Mouse (Mus musculus) MEL (cell line): ENCODE results near the gene Dok4. TPM values are rescaled to one million over a fixed set of nuclear protein-coding genes. Genes with fewer than 3 reads are reported as not detected.

ENCODE experiments used
- CHD2 ChIP-seq: IDR thresholded peaks from 2 replicates; pipeline ENCODE4 v1.6.1; 2011; ENCODE audit warnings: low read length, improper control_type of control experiment
- E2F4 ChIP-seq: IDR thresholded peaks from 2 replicates; pipeline ENCODE4 v1.6.1; 2011; ENCODE audit warnings: low read depth, low read length, improper control_type of control experiment, borderline replicate concordance
- EP300 ChIP-seq, 2 experiments: IDR thresholded peaks; 2 replicates each; pipeline ENCODE4 v1.6.1; 2011; ENCODE audit warnings: improper control_type of control experiment in 2 of 2, low read length in 2 of 2, low read depth in 1 of 2, mild to moderate bottlenecking in 1 of 2
- JUND ChIP-seq: IDR thresholded peaks from 2 replicates; pipeline ENCODE4 v1.6.1; 2011; ENCODE audit warnings: low read depth, mild to moderate bottlenecking, improper control_type of control experiment, low read length
- MAZ ChIP-seq: IDR thresholded peaks from 2 replicates; pipeline ENCODE4 v1.6.1; 2012; ENCODE audit warnings: low read depth, mild to moderate bottlenecking, inconsistent platforms, low read length, improper control_type of control experiment
- NELFE ChIP-seq: IDR thresholded peaks from 2 replicates; pipeline ENCODE4 v1.6.1; 2011; ENCODE audit warnings: low read depth, low read length, improper control_type of control experiment
- NRF1 ChIP-seq: IDR thresholded peaks from 2 replicates; pipeline ENCODE4 v1.6.1; 2014; ENCODE audit warnings: low read depth, mild to moderate bottlenecking, inconsistent platforms, low read length, improper control_type of control experiment, moderate library complexity; ENCODE audit not compliant: poor library complexity, insufficient read depth, severe bottlenecking
- POLR2AphosphoS2 ChIP-seq: IDR thresholded peaks from 2 replicates; pipeline ENCODE4 v1.6.1; 2011; ENCODE audit warnings: low read length, improper control_type of control experiment
- SMC3 ChIP-seq: IDR thresholded peaks from 2 replicates; pipeline ENCODE4 v1.6.1; 2011; ENCODE audit warnings: low read depth, low read length, improper control_type of control experiment
- ZC3H11A ChIP-seq: IDR thresholded peaks from 2 replicates; pipeline ENCODE4 v1.6.1; 2012; ENCODE audit warnings: low read depth, mild to moderate bottlenecking, inconsistent platforms, low read length, improper control_type of control experiment
- polyA plus RNA-seq, 2 experiments: library from polyadenylated mRNA; stranded (reverse) in 1 of 2; unstranded in 1 of 2; fragments of >175 nt in 1 of 2; fragments of >200 nt in 1 of 2; gene quantifications; 2 replicates each; pipeline versions ENCODE4 v1.2.1 to v1.2.4; 2012; ENCODE audit warnings: low replicate concordance in 2 of 2, low read depth in 1 of 2; ENCODE audit not compliant: insufficient read length in 2 of 2, insufficient read depth in 1 of 2, missing spikeins in 1 of 2
- total RNA-seq: library from RNA; depleted of rRNA; stranded (reverse); fragments of 300-350 nt; gene quantifications from 2 replicates; pipeline ENCODE4 v1.2.3, GENCODE M21; 2012; rRNA removed

Gene Dok4
- total and polyA plus RNA-seq, 3 experiments, result 1.5 to 3.2 TPM; not detected in 1

GRCm38 (mm10) chr8:94814556-94814955 lies 61.6 kb downstream of the Dok4 start (continued):
- TF ChIP-seq NELFE, result no peak
- TF ChIP-seq JUND, result no peak
- no peak for TF ChIP-seq POLR2AphosphoS2
- TF ChIP-seq MAZ, result no peak
- TF ChIP-seq NRF1, result no peak
- TF ChIP-seq CHD2, result no peak
- TF ChIP-seq ZC3H11A, result no peak
- no peak for TF ChIP-seq EP300 (IDR thresholded peaks at IDR 0.05; ENCODE audit: low read depth in 1 of 2, low read length in 2 of 2)
- peak; percentile 61 for TF ChIP-seq SMC3
- TF ChIP-seq E2F4, result no peak

Other genes starting within 250 kb of the Dok4 start
- 43.8 and 46.7 TPM in 2 replicates for gene Arl2bp, start 209.7 kb downstream of the Dok4 start, total RNA-seq
- gene Arl2bp, start 209.7 kb downstream of the Dok4 start, polyA plus RNA-seq, result 100 to 1,000 TPM in 1 of 2 experiments, 10 to 100 TPM in 1; 96.1 to 515 TPM
- not detected in 2 replicates for gene Pllp, start 180.1 kb downstream of the Dok4 start, total RNA-seq
- gene Pllp, start 180.1 kb downstream of the Dok4 start, polyA plus RNA-seq, result under 1 TPM in 1 of 2 experiments, not detected in 1; 0.06 TPM
- not detected in 2 replicates for gene Ccl22, start 130.7 kb downstream of the Dok4 start, total RNA-seq
- under 1 TPM in 1 of 2 experiments, not detected in 1; 0.06 TPM for gene Ccl22, start 130.7 kb downstream of the Dok4 start, polyA plus RNA-seq
- not detected in 2 replicates for gene Cx3cl1, start 104.3 kb downstream of the Dok4 start, total RNA-seq
- gene Cx3cl1, start 104.3 kb downstream of the Dok4 start, polyA plus RNA-seq, result not detected
- gene Ccl17, start 65.9 kb downstream of the Dok4 start, total RNA-seq, result 1.2 TPM in 1 of 2 replicates, not detected in the other
- under 1 TPM in 1 of 2 experiments, not detected in 1; 0.43 TPM for gene Ccl17, start 65.9 kb downstream of the Dok4 start, polyA plus RNA-seq
- 84.6 and 91.9 TPM in 2 replicates for gene Coq9, start 38.0 kb downstream of the Dok4 start, total RNA-seq
- 100 to 1,000 TPM in 1 of 2 experiments, not detected in 1; 169 TPM for gene Coq9, start 38.0 kb downstream of the Dok4 start, polyA plus RNA-seq
- 102 and 122 TPM in 2 replicates for gene Ciapin1, start 38.0 kb downstream of the Dok4 start, total RNA-seq
- gene Ciapin1, start 38.0 kb downstream of the Dok4 start, polyA plus RNA-seq, result 100 to 1,000 TPM in 1 of 2 experiments, not detected in 1; 263 TPM
- gene Polr2c, start 18.9 kb downstream of the Dok4 start, total RNA-seq, result 92.0 and 92.5 TPM in 2 replicates
- gene Polr2c, start 18.9 kb downstream of the Dok4 start, polyA plus RNA-seq, result 100 to 1,000 TPM; 151 to 181 TPM
- gene Ccdc102a, start 41.8 kb upstream of the Dok4 start, total RNA-seq, result 1.6 and 1.7 TPM in 2 replicates
- 1 to 10 TPM in 1 of 2 experiments, not detected in 1; 6.8 TPM for gene Ccdc102a, start 41.8 kb upstream of the Dok4 start, polyA plus RNA-seq
- 0.04 and 0.07 TPM in 2 replicates for gene Adgrg5, start 47.4 kb upstream of the Dok4 start, total RNA-seq
- gene Adgrg5, start 47.4 kb upstream of the Dok4 start, polyA plus RNA-seq, result 1 to 10 TPM in 1 of 2 experiments, not detected in 1; 1.3 TPM
- 4.2 and 7.2 TPM in 2 replicates for gene Adgrg1, start 98.4 kb upstream of the Dok4 start, total RNA-seq
- gene Adgrg1, start 98.4 kb upstream of the Dok4 start, polyA plus RNA-seq, result 10 to 100 TPM in 1 of 2 experiments, not detected in 1; 33.2 TPM
- not detected in 2 replicates for gene Adgrg3, start 141.4 kb upstream of the Dok4 start, total RNA-seq
- under 1 TPM in 1 of 2 experiments, not detected in 1; 0.08 TPM for gene Adgrg3, start 141.4 kb upstream of the Dok4 start, polyA plus RNA-seq
- gene Drc7, start 178.8 kb upstream of the Dok4 start, total RNA-seq, result 0.04 TPM in 1 of 2 replicates, not detected in the other
- under 1 TPM in 1 of 2 experiments, not detected in 1; 0.07 TPM for gene Drc7, start 178.8 kb upstream of the Dok4 start, polyA plus RNA-seq
- 13.6 and 14.2 TPM in 2 replicates for gene Katnb1, start 204.9 kb upstream of the Dok4 start, total RNA-seq
- 10 to 100 TPM in 1 of 2 experiments, not detected in 1; 23.8 TPM for gene Katnb1, start 204.9 kb upstream of the Dok4 start, polyA plus RNA-seq